Mouse (Mus musculus) heart, embryonic 11.5 days (tissue): ENCODE measurements around the gene H1f0. TPM values are rescaled to one million over a fixed set of nuclear protein-coding genes. Genes with fewer than 3 reads are reported as not detected.
A peak's percentile ranks its signal among the peaks of the same experiment; 100 is the strongest.

ENCODE experiments used
- ATAC-seq: fragments of 200-750 bp; cut with Nextera tagmentation; replicated peaks from 2 replicates; pipeline ENCODE4 v1.8.0; 2017; ENCODE audit warnings: moderate library complexity; ENCODE audit not compliant: insufficient number of reproducible peaks, low FRiP score, low TSS enrichment
- H3K27ac ChIP-seq: fragments of 300-500 bp; sonication (generic); 2 replicates; pipeline ENCODE4 v1.5.1; 2014; ENCODE audit warnings: mild to moderate bottlenecking, low read depth, low read length
- H3K27me3 ChIP-seq: fragments of 300-500 bp; sonication (generic); 2 replicates; pipeline ENCODE4 v1.6.1; 2014; ENCODE audit warnings: mild to moderate bottlenecking, low read length, mixed read lengths; ENCODE audit not compliant: control insufficient read depth, insufficient read depth
- H3K36me3 ChIP-seq: fragments of 300-500 bp; sonication (generic); 2 replicates; pipeline ENCODE4 v1.6.1; 2014; ENCODE audit warnings: mild to moderate bottlenecking, low read length, moderate library complexity, mixed read lengths; ENCODE audit not compliant: control insufficient read depth, insufficient read depth
- H3K4me1 ChIP-seq: fragments of 300-500 bp; sonication (generic); 2 replicates; pipeline ENCODE4 v1.6.1; 2014; ENCODE audit warnings: low read length; ENCODE audit not compliant: control insufficient read depth, insufficient read depth
- H3K4me2 ChIP-seq: fragments of 300-500 bp; sonication (generic); 2 replicates; pipeline ENCODE4 v1.6.1; 2014; ENCODE audit warnings: mild to moderate bottlenecking, moderate library complexity
- H3K4me3 ChIP-seq: fragments of 300-500 bp; sonication (generic); 2 replicates; pipeline ENCODE4 v1.5.1; 2014; ENCODE audit warnings: low read depth, low read length
- H3K9ac ChIP-seq: fragments of 300-500 bp; sonication (generic); 2 replicates; pipeline ENCODE4 v1.6.1; 2014; ENCODE audit warnings: mild to moderate bottlenecking, low read depth, low read length, moderate library complexity
- H3K9me3 ChIP-seq: fragments of 300-500 bp; sonication (generic); replicated peaks from 2 replicates; pipeline ENCODE4 v1.6.1; 2016; ENCODE audit warnings: low read length; ENCODE audit not compliant: control insufficient read depth
- WGBS: fragments of 180-500 bp; shearing (Covaris S2); extraction: QIAGEN DNeasy Blood & Tissue Kit; methylation state at CpG from one replicate; pipeline ENCODE4 v1.1.7; 2014; ENCODE audit not compliant: insufficient replicate concordance; 5-methylcytosine and 5-hydroxymethylcytosine counted together
- polyA plus RNA-seq: library from polyadenylated mRNA; unstranded; fragments of >200 nt; fragmentation: Nextera tagmentation; extraction: Ambion mirVana; gene quantifications from 2 replicates; pipeline ENCODE4 v1.2.1, GENCODE M21; 2014

H1f0 gene
- polyA plus RNA-seq, 1 experiment from 2014 or later, result 74.6 TPM

- WGBS, result 47% methylated on average over 8 of the region's 8 CpGs
- no peak overlapping the region for H3K4me2 ChIP-seq
- H3K9ac ChIP-seq, result no peak overlapping the region
- H3K36me3 ChIP-seq, result peaks cover 24% of the 10 kb centered on the region
- H3K27ac ChIP-seq, result peak overlapping the region; percentile 62
- H3K4me3 ChIP-seq, result no peak overlapping the region
- peaks cover 11% of the 10 kb centered on the region for H3K4me1 ChIP-seq
- no peaks in the 10 kb centered on the region for H3K27me3 ChIP-seq
- H3K9me3 ChIP-seq, result no peaks in the 10 kb centered on the region
- ATAC-seq, result no peak
Observed at GRCm38 (mm10) chr15:78998348-78998747, 29.9 kb upstream of the H1f0 start.

DNA sequence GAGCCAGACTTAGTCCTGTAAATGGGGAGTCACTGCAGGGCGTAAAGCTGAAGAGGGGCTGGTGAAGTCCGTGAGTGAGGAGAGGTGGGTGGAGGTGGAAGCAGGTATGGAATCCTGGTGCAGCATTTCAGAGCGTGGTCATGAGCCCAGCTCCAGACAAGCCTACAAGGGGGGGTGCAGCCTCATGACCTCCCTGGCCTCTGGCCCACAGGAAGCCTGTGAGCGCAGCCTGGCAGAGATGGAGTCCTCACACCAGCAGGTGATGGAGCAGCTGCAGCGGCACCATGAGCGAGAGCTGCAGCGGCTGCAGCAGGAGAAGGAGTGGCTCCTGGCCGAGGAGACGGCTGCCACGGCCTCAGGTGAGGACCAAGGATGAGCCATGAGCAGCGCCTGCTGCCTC is 28.7 kb upstream of the H1f0 start:
- no peaks in the 10 kb centered on the region for H3K9me3 ChIP-seq

GRCm38 (mm10) chr15:79000357-79000791 is 27.9 kb upstream of the H1f0 start:
- no peak overlapping the region for H3K27ac ChIP-seq
- no peak for ATAC-seq
- no peak overlapping the region for H3K9ac ChIP-seq
- H3K9me3 ChIP-seq, result no peaks in the 10 kb centered on the region
- peaks cover 23% of the 10 kb centered on the region for H3K36me3 ChIP-seq
- WGBS, result 85% methylated on average over 7 of the region's 7 CpGs
- peaks cover 11% of the 10 kb centered on the region for H3K4me1 ChIP-seq
- H3K27me3 ChIP-seq, result no peaks in the 10 kb centered on the region
- H3K4me2 ChIP-seq, result no peak overlapping the region
- no peak overlapping the region for H3K4me3 ChIP-seq

More for the DNA sequence above, 28.7 kb upstream of the H1f0 start:
- H3K27ac ChIP-seq, result no peak overlapping the region
- H3K27me3 ChIP-seq, result no peaks in the 10 kb centered on the region
- no peak for ATAC-seq
- H3K9ac ChIP-seq, result no peak overlapping the region
- H3K4me3 ChIP-seq, result no peak overlapping the region
- H3K4me2 ChIP-seq, result no peak overlapping the region
- 83% methylated on average over 11 of the region's 11 CpGs for WGBS
- peaks cover 11% of the 10 kb centered on the region for H3K4me1 ChIP-seq
- peaks cover 22% of the 10 kb centered on the region for H3K36me3 ChIP-seq

DNA sequence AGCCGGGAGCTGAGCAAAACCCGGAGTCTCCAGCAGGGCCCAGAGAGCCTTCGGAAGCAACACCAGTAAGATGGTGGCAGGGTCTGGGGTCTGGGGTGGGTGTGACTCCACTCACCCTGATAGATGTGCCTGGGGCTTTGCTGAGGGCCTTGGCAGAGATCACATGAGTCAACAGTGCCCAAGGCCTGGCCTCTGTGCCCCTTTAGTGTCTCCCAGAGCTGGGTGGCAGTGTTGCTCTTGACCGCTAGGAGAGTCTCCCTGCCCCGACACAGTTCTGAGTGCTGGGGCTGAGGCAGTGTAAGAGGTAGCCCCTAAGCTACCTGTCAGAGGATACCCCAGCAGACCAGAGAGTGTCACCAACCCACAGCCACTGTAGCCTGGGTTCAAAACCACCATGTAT is 26.7 kb upstream of the H1f0 start:
- peaks cover 23% of the 10 kb centered on the region for H3K36me3 ChIP-seq
- no peak overlapping the region for H3K4me2 ChIP-seq
- H3K4me3 ChIP-seq, result no peak overlapping the region
- H3K9me3 ChIP-seq, result no peaks in the 10 kb centered on the region
- no peaks in the 10 kb centered on the region for H3K27me3 ChIP-seq
- H3K9ac ChIP-seq, result no peak overlapping the region; the same call in 1 of the 2 replicates
- H3K4me1 ChIP-seq, result peaks cover 11% of the 10 kb centered on the region
- H3K27ac ChIP-seq, result no peak overlapping the region
- 84% methylated on average over 5 of the region's 5 CpGs for WGBS
- no peak for ATAC-seq

DNA sequence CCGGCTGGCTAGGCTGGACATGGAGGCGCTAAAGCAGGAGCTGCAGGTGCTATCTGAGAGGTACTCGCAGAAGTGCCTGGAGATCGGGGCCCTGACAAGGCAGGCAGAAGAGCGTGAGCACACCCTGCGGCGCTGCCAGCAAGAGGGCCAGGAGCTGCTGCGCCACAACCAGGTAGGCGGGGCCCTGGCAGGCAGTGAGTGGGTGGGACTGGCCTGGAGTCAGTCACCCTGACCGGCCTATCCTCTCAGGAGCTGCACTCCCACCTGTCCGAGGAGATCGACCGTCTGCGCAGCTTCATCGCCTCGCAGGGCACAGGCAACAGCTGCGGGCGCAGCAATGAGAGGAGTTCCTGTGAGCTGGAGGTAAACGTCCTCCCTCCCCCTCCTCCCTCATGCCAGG is 26.2 kb upstream of the H1f0 start:
- H3K36me3 ChIP-seq, result peaks cover 23% of the 10 kb centered on the region
- no peaks in the 10 kb centered on the region for H3K9me3 ChIP-seq
- H3K27me3 ChIP-seq, result no peaks in the 10 kb centered on the region
- H3K27ac ChIP-seq, result no peak overlapping the region
- no peak for ATAC-seq
- H3K9ac ChIP-seq, result no peak overlapping the region; the same call in 1 of the 2 replicates
- H3K4me1 ChIP-seq, result peaks cover 11% of the 10 kb centered on the region
- WGBS, result 37% methylated on average over 19 of the region's 19 CpGs
- no peak overlapping the region for H3K4me2 ChIP-seq
- no peak overlapping the region for H3K4me3 ChIP-seq

DNA sequence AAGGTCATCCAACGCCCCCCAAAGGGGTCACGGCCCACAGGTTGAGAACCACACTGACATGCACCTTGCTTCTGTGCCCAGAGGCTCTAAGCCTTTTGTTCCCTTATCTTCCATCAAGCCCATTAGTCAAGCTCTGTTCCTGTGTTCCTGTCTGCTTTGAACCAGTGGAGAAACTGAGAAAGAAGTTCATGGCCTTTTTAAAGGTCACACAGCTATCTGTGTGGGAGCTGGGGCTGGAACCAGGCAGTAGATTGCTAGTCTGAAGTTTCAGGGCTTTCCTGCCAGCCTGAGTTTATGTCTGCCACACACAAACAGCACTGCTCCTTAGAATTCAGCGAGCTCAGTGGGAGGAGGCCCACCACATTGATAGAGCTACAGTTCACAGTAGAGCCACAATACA is 25.2 kb upstream of the H1f0 start:
- peaks cover 23% of the 10 kb centered on the region for H3K36me3 ChIP-seq
- H3K4me3 ChIP-seq, result no peak overlapping the region
- H3K4me2 ChIP-seq, result no peak overlapping the region
- H3K27ac ChIP-seq, result no peak overlapping the region
- 85% methylated on average over 3 of the region's 3 CpGs for WGBS
- ATAC-seq, result no peak
- peaks cover 8% of the 10 kb centered on the region for H3K4me1 ChIP-seq
- no peaks in the 10 kb centered on the region for H3K27me3 ChIP-seq
- H3K9me3 ChIP-seq, result no peaks in the 10 kb centered on the region
- no peak overlapping the region for H3K9ac ChIP-seq

DNA sequence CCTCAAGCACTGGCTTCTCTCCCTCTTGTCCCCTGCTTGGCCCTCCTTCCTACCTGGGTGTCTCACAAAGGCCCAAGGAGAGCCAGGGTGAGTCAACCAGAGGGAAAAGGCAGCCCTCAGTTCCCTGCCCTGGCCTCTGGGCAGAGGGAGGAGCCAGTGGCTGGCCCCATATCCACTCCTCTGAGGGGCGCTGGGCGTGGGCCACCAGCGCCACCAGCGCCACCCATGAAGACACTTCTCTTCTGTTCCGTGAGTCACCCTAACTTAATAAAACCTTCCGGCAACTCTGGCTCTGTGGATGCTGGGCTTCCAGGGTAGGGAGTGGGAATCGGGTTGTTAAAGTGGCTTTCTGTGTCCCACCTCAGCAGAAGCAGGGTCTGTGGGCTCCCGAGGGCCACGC is 22.7 kb upstream of the H1f0 start:
- no peak overlapping the region for H3K4me3 ChIP-seq
- H3K36me3 ChIP-seq, result peaks cover 23% of the 10 kb centered on the region
- H3K27ac ChIP-seq, result no peak overlapping the region
- H3K9me3 ChIP-seq, result no peaks in the 10 kb centered on the region
- H3K4me1 ChIP-seq, result peaks cover 4% of the 10 kb centered on the region; the same call in 1 of the 2 replicates
- ATAC-seq, result no peak
- no peaks in the 10 kb centered on the region for H3K27me3 ChIP-seq
- no peak overlapping the region for H3K9ac ChIP-seq
- no peak overlapping the region for H3K4me2 ChIP-seq
- WGBS, result 85% methylated on average over 9 of the region's 9 CpGs

DNA sequence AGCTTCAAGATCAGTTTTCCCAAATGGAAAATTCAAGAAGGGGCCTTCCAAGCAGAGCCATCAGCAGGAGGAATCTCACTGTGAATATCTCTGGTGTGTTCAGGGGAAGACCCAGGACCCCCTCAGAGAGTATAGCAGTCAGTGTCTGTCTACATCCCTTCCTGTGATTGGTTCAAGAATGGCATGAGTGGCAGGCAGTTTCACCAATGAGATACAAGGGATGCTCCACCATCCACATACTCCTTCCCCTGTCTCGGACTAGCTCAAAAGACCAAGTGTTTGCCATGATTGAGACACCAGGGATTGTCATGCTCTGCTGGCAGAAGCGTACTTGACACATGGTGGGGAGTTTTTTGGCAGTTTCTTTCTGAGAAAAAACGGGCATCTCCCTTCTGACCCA is 21.6 kb upstream of the H1f0 start:
- Histone ChIP-seq H3K4me2 (no peak overlapping the region), H3K27me3 (no peaks in the 10 kb centered on the region), H3K9me3 (no peaks in the 10 kb centered on the region), H3K36me3 (peaks cover 21% of the 10 kb centered on the region), H3K27ac (no peak overlapping the region), H3K9ac (no peak overlapping the region), H3K4me3 (no peak overlapping the region), H3K4me1 (peaks cover 4% of the 10 kb centered on the region)
- 73% methylated on average over 3 of the region's 3 CpGs for WGBS
- no peak for ATAC-seq

DNA sequence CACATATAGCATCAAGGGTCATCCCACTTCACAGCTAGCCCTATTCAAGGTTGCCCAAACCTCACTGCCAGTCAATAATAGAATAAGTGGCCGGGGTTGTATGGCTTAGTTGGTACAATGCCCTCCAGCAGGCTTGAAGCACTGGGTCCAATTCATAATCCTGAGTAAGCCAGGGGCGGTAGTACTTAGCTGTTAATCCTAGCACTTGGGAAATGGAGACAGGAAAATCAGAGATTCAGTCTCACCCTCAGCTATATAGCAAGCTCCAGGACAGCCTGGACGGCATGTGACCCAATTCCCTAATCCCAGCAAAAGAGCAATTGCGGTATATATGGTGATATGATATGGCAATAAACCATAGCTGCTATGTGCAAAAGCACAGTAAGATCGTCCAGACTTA is 21.2 kb upstream of the H1f0 start:
- no peak overlapping the region for H3K9ac ChIP-seq
- no peaks in the 10 kb centered on the region for H3K27me3 ChIP-seq
- no peak overlapping the region for H3K27ac ChIP-seq
- peaks cover 16% of the 10 kb centered on the region for H3K36me3 ChIP-seq
- no peak overlapping the region for H3K4me2 ChIP-seq
- no peak overlapping the region for H3K4me3 ChIP-seq
- no peaks in the 10 kb centered on the region for H3K9me3 ChIP-seq
- ATAC-seq, result no peak
- H3K4me1 ChIP-seq, result peaks cover under 1% of the 10 kb centered on the region
- 89% methylated on average over 5 of the region's 5 CpGs for WGBS
